Mouse (Mus musculus) lung, postnatal 25 days (tissue): ENCODE measurements around the gene Kcng3.

Experiments
- DNase-seq: peaks from one replicate; pipeline ENCODE4 v3.0.0; 2022; ENCODE audit warnings: low spot score

Kcng3 gene

GRCm38 (mm10) chr17:83555836-83556235 lies 75.9 kb downstream of the Kcng3 start:
- no peak for DNase-seq

- no peak for DNase-seq
These were observed 76.7 kb downstream of the Kcng3 start for GRCm38 (mm10) chr17:83554997-83555396.

GRCm38 (mm10) chr17:83548501-83549233 lies 83.0 kb downstream of the Kcng3 start:
- DNase-seq, result no peak

GRCm38 (mm10) chr17:83547145-83547544 lies 84.5 kb downstream of the Kcng3 start:
- no peak for DNase-seq

- DNase-seq, result peak; percentile 10
These were observed 85.6 kb downstream of the Kcng3 start for GRCm38 (mm10) chr17:83545756-83546742.

GRCm38 (mm10) chr17:83545259-83545658 lies 86.4 kb downstream of the Kcng3 start:
- DNase-seq, result no peak

GRCm38 (mm10) chr17:83542424-83542823 lies 89.3 kb downstream of the Kcng3 start:
- DNase-seq, result no peak

GRCm38 (mm10) chr17:83539262-83540037 lies 92.2 kb downstream of the Kcng3 start:
- no peak for DNase-seq

GRCm38 (mm10) chr17:83538694-83539093 lies 93.0 kb downstream of the Kcng3 start:
- no peak for DNase-seq

GRCm38 (mm10) chr17:83538141-83538540 lies 93.6 kb downstream of the Kcng3 start:
- no peak for DNase-seq
